Mouse (Mus musculus) gastrocnemius, postnatal 14 days (tissue): ENCODE data around the gene Lrch3. TPM values are rescaled to one million over a fixed set of nuclear protein-coding genes. Genes with fewer than 3 reads are reported as not detected.

Experiments used
- total RNA-seq, 2 experiments: library from RNA; stranded (reverse); gene quantifications; 2 replicates each; pipeline ENCODE4 v1.2.3; 2021

Lrch3 gene
- total RNA-seq, 2 experiments from 2014 or later, result 18.1 to 21.7 TPM

Other genes with a start within 250 kb of the Lrch3 start
- gene Muc4, start 178.2 kb upstream of the Lrch3 start, total RNA-seq, result under 1 TPM; 0.22 to 0.33 TPM
- gene Muc20, start 116.7 kb upstream of the Lrch3 start, total RNA-seq, result under 1 TPM; 0.08 to 0.20 TPM
- not detected for gene Smbd1, start 103.6 kb upstream of the Lrch3 start, total RNA-seq
- 100 to 1,000 TPM; 108 to 111 TPM for gene Fyttd1, start 36.6 kb upstream of the Lrch3 start, total RNA-seq
- gene Rubcn, start 36.3 kb upstream of the Lrch3 start, total RNA-seq, result 10 to 100 TPM; 28.8 to 30.0 TPM
- 1 to 10 TPM; 1.9 to 2.2 TPM for gene Iqcg, start 142.1 kb downstream of the Lrch3 start, total RNA-seq
- 100 to 1,000 TPM; 304 to 324 TPM for gene Rpl35a, start 142.4 kb downstream of the Lrch3 start, total RNA-seq
- 1 to 10 TPM; 1.4 to 2.3 TPM for gene Lmln, start 148.4 kb downstream of the Lrch3 start, total RNA-seq